Mouse (Mus musculus): ENCODE results near the gene Fkbp6. TPM values are rescaled to one million over a fixed set of nuclear protein-coding genes. Genes with fewer than 3 reads are reported as not detected.
A peak's percentile ranks its signal among the peaks of the same experiment; 100 is the strongest.

Fkbp6 gene
- total RNA-seq, 2 experiments from 2014 or later, result 0.62 TPM; not detected in 1

DNA sequence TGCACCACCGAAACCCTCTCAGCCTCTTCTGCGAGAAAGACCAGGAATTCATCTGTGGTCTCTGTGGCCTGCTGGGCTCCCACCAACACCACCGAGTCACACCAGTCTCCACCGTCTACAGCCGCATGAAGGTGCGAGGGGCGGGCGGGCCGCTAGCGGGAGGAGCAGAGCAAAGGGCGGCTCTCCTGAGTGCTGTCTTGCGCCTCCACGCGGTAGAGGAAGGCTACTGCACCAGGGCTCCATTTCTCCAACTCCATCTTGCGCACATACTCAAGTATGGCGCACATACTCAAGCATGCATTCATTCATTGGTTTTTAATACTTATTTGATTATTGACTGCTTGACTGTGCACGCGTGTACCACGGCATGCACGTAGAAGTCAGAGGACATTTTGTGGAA is 3.7 kb upstream of the Fkbp6 start:
- peak; percentile 61; the same call in 1 of the 2 replicates for ATAC-seq (replicated peaks; ENCODE audit: poor library complexity, severe bottlenecking)

DNA sequence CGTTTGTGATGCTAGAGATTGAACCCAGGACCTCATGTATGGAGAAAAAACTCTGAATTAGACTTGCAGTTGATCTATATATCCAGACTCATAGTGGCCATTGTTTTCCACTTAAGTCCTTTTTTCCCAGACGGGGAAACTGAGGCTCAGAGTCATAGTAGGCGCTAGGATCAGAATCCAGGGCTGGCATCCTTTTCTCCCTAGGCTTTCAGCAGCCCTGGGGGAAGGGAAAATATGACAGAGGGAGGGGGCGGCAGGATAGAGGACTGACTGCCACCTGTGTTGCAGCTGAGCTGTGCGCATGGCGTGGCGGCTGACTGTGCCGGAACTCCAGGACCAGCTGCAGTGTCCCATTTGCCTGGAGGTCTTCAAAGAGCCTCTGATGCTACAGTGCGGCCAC is 3.2 kb upstream of the Fkbp6 start, which contains the start of gene Trim50:
Gene Trim50 (plus strand): TSS at position 301 of the 400 bp plus-strand sequence.
- ATAC-seq (replicated peaks; ENCODE audit: poor library complexity, severe bottlenecking), result no peak

DNA sequence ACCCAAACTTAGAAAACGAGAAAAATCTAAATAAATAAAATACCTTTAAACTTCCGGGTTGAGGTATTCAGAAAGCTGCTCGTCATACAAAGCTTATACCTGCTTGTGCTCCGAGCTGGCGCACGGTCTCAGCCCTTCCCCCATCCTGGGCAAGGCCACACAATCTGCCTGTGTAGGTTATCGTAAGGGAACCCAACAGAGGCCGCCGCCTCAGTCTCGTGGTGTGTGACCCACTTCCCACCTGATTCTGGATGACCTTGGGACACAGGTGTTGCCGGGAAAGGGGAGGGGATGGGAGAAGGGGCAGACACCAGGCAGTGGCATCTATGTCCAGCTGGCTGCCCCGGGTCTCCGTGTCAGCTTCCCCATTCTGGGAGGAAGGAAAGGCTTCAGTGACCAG is 1.8 kb upstream of the Fkbp6 start:
- 0 out of 2 replicates have a peak, but pooled peaks have one; percentile 27 for ATAC-seq (replicated peaks; ENCODE audit: poor library complexity, severe bottlenecking)

DNA sequence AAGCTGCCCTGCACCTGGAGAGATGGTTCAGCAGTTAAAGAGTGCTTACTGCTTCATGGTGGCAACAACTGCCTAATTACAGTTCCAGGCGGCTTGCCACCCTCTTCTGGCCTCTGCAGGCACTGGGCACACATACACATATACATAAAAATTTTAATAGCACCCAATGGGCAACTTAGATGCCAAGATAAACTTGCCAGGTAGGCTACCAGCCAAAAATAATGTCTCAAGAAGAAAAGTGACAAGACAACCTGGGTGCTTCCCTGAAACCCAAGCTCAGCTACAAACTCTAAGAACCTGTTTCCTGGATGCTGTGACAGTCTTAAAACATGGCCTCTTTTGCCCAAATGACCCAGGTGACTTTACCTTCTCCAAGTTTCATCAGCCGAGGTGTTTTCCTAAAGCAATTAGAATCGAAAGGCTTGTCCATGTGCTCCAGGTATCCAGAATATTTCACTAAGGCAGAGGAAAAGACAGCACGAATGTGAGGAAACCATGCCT is 2.3 kb downstream of the Fkbp6 start:
- no peak for ATAC-seq (replicated peaks; ENCODE audit: poor library complexity, severe bottlenecking)

DNA sequence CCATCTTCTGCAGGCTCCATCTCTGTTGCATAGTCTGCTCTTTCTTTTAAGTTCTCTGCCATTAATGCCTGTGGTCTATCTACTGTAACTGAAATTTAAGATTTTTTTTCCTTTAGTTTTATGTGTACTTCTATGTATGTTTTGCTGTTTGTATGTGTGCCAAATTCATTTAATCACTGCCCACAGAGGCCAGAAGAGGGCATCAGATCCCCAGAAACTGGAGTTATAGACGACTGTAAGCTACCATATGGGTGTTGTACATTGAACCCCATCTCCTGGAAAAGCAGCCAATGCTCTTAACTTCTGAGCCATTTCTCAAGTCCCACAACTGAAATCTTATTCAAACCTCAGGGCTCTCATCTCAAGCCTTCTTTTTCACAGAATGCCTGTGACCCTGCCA is 3.4 kb downstream of the Fkbp6 start:
- peak; percentile 58; the same call in 1 of the 2 replicates for ATAC-seq (replicated peaks; ENCODE audit: poor library complexity, severe bottlenecking)

DNA sequence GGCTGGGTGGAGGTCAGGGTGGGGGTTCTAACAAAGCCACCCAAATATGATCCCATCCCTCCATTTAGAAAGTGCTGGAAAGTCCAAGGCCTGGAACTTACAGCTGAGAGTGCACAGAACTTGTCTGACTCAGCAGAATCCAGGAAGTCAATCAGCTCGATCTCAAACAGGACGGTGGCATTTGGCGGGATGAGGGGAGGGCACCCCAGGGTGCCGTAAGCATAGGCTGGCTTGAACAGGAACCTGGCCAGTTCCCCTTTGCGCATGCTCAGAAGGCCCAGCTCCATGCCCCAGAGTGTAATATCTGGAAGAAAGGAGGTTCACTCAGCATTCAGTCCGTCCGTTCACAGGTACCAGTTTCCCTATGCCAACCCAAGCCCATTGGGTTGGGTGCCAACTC is 3.9 kb downstream of the Fkbp6 start:
- peak; percentile 82 for ATAC-seq (replicated peaks; ENCODE audit: poor library complexity, severe bottlenecking)

DNA sequence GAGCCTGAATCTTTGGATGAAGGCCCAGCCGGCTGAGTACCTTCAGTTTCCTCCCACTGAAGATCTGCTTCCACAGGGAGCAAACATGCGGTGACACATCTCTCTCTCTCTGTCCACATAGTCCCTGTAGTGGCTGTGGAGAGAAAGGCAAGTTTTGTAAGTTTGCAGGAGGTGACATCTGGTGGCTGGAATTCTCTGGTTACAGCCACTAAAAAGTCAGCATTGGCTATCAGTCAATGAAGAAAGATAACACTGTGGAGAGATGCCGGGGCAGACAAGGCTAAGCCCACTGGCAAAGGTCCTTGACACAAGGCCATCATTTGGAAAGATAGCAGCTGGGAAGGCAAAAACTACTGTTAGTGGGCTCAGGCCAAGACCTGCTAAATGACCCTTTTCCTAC is 12.3 kb downstream of the Fkbp6 start:
- ATAC-seq (replicated peaks; ENCODE audit: poor library complexity, severe bottlenecking), result no peak

DNA sequence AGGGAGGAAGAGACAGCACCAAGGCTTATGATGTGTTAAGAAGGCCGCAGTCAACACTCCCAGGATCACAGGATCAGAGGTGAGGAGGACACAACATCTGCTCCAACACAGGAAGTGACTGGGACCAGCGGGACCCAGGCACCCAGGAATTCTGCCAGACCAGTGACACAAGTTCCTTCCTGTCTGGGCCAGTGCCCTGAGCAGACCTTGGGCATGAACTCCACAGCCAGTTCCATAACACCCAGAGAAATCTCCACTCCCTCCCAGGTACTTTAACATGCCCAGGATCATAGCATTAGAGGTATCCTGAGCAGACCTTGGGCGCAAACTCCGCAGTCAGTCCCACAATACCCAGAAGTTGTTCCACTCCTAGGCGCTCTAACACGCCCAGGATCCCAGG is 18.7 kb downstream of the Fkbp6 start:
- ATAC-seq (replicated peaks; ENCODE audit: poor library complexity, severe bottlenecking), result no peak

DNA sequence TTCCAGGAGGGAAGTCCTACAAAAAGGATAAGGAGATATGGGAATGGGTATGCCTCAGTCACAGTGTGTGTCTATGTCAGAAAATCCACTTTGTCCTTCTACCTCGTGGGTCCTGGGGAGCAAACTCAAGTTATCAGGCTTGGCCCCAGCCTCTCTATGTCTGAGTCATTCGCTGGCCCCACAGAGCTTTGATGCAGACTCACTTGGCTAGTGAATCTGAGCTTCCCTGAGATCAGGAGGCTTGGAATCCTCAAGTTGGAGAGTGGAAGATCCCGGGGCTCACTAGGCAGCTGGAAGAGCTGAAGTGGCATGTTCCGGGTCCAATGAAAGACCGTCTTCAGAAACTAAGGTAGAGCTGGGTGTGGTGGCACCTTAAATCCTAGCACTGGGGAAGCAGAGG is 19.6 kb downstream of the Fkbp6 start:
- no peak for ATAC-seq (replicated peaks; ENCODE audit: poor library complexity, severe bottlenecking)

DNA sequence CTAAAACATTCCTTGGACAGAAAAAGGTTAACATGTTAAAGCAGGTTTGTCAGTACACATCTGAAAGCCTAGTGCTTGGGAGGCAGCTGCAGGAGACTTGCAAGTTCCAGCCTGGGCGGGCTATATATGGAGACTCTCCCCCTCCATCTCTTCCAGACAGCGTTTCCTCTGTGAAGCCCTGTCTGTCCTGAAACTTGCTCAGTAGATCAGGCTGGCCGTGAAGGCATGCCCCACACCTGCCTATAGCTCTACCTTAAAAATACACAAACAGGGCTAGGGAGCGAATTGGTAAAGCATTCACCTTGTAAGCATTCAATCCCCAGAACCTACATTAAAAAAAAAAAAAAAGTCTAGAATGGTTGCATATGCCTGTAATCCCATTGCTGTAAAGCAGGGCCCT is 20.4 kb downstream of the Fkbp6 start:
- ATAC-seq (replicated peaks; ENCODE audit: poor library complexity, severe bottlenecking), result no peak

DNA sequence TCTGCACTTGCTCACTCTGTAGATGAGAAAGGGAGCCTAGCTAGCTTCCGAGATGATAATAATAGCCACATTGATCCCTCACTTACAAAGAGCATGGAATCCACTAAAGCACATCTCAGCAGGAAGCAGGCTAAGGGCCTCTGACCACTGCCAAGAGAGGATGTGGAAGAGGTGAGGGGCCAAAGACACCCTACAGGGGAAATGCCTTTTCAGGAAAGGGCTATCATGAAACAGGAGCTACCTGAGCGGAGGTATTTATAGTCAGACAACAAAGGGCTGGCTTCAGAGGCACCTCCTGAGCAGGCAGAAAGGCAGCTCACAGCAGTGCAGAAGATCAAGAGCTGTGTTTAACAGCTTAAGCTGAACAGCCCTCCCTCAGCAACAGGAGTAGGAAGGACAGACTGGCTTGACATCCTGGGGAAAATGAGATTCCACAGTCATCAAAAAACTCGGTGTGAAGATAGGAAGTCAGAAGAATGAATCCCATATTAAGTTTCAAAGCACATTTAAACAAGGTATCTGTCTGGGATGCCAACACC is 23.7 kb downstream of the Fkbp6 start:
- no peak for ATAC-seq (replicated peaks; ENCODE audit: poor library complexity, severe bottlenecking)

DNA sequence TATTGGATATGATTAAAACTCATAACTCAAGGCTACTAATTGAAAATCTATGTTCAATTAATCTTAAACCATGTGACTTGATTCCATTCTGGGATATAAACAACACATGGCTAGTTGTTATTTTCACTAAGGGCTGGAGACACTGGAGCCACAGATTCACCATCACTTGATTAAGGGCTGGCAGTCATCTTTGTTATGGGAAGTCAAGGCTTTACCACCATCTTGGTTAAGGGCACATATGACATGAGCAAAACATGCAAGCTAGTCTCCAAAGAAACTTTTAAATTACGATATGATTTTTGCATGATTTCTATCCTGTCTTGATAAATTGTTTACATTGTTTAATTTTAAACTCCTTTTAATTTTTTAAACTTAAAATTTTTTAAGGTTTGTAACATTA is 27.6 kb downstream of the Fkbp6 start:
- ATAC-seq (replicated peaks; ENCODE audit: poor library complexity, severe bottlenecking), result no peak

DNA sequence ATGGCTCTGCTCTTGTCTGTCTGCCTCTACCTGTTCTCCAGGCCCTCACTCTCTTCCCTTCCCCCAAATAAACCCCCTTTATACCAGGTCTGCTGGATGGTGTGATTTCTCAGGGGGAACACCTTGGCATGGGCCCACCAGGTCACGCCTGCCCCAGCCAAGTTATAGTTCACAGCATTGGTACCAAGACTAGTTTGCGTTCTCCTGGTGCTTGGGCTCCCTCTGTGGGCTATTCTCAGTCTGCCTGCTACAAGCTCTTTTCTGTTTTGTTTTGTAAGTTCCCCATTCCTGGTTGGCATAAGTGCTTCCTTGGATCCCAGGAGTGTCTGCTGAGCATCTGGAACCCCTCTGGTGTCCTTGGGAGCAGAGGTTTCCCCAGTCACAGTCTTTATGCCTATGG is 30.0 kb downstream of the Fkbp6 start:
- ATAC-seq (replicated peaks; ENCODE audit: poor library complexity, severe bottlenecking), result no peak

DNA sequence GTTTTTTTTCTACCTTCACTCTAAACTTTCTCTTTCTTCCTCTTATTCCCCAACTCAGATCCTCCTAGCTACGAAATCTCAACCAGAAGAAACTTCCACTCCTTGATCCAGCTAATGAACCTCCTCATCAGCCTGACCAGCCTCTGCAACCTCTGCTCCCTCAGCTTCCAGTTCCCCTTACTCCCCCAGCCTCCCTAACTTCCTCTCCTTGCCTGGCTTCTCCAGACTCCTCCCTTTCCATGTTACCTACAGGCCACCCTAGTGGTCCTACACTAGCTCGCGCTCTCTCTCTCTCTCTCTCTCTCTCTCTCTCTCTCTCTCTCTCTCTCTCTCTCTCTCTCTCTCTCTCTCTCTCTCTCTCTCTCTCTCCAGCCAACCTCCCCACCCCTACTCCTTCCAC is 33.7 kb downstream of the Fkbp6 start:
- peak; percentile 72 for ATAC-seq (replicated peaks; ENCODE audit: poor library complexity, severe bottlenecking)

DNA sequence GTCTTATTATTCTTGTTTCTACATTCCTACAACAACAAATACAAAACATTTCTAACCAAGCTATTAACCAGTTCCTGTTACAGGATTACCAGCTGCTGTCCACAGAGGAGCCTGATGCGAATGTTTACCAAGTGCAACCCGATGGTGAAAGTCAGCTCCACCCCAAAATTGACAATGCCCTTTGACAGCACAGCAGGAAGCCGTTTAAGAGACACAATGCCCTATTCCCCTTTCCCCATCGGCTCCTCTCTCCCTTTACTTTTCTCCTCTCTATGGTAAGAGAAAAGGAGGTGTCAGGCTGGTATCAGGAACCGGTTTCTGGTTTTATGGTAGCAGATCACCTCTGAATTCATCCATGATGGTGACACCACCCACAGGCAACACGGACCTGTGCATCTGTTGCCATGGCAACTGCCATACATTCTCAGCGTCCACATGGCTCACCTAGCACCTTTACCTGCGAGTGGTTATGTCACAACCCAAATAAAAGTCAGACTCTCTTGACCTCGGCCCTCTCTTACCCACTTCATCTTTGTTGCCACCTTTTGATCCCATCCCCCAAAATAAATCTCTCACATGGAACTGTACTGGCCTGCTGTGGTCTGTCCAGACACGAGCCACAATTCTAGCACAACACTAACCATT is 43.4 kb downstream of the Fkbp6 start:
- ATAC-seq (replicated peaks; ENCODE audit: poor library complexity, severe bottlenecking), result no peak

DNA sequence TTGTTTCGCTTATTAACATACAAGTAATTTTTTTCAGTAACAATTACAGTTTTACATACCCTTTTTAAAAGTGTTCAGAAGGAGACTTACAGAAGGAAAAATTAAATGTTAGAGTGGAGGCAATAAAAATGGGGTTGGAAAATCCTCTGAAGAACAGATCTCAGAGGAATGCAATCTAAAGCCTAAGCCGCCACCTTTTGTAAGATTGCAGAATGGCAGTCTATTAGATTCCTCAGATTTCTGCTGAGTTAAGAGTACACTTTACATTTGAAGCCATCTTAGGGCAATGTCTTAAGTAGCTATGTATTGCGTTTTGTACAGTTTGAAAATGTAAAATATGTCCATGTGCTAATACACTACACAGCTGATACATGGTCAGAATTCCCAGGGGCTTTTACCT is 47.4 kb downstream of the Fkbp6 start:
- ATAC-seq (replicated peaks; ENCODE audit: poor library complexity, severe bottlenecking), result no peak

DNA sequence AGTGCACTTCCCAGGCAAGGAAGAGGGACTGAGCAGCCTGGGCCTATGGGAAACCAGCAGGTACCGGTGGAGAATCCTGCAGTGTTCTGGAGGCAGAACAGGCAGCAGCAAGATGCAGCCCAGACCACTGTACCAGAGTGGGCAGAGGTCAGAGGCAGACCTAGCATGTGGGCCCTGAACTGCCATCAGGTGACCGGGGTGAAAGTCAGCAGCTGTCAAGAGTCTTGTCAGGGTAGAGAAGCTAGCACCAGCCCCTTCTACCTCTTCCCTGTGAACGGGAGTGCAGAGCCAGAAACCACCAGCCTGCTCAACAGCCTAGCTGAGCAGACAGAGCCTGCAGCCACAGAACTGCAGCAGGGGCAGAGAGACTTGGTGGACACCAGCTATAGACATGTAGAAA is 47.9 kb downstream of the Fkbp6 start:
- ATAC-seq (replicated peaks; ENCODE audit: poor library complexity, severe bottlenecking), result no peak

DNA sequence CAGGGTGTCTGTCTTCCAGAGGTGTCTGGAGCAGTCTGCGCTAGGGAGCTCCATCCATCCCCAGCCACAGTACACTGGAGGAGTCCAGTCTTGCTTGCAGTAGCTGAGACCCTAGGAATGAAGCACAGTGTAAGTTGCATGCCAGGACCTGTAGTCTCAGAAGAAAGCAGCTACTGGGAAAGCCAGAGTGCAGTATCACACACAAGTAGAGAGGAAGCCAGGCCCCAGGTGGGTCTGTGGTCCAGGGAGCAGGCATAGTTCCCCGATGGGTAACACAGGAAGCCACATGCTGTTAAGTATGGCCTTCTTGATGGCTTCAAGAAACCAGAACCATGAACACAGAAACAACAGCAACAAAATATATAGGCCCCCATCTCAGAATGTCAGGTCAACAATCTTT is 57.8 kb downstream of the Fkbp6 start:
- ATAC-seq (replicated peaks; ENCODE audit: poor library complexity, severe bottlenecking), result no peak

DNA sequence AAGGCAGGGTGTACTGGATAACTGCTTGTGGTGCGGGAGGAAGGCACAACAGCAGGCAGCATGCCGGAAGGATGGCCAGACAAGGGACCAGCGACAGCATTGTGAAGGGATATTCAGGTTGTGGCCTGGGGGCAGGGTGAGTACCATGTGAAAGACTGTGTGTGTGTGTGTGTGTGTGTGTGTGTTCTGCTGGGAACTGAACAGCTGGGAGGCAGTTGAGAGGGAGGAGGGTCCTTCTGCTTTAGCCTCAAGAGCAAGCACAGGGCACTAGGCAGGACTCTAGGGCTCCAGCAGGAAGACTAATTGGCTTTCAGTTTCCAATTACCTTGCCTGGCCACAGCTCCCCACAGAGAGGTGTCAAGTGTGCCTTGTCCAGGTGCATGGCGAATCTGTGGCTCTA is 58.7 kb downstream of the Fkbp6 start:
- no peak for ATAC-seq (replicated peaks; ENCODE audit: poor library complexity, severe bottlenecking)

DNA sequence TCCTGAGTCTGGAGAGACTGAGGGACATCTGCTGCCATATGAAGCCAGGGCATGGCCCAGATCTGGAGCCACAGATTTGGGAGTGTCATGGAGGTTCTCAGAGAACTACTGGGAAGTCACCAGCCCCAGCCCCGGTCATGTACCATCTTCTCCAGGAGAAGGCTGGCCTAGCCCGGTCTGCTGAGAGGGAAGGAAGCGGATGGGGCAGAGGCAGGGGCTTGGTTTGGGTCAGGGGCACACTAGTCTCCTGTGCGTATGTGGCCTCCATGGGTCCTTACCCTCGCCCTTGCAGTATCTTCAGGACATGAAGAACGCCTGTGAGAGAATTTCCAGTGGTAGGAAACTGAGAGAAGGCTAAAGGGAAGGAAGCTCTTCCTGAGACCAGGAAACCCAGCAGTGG is 59.1 kb downstream of the Fkbp6 start:
- ATAC-seq (replicated peaks; ENCODE audit: poor library complexity, severe bottlenecking), result no peak

DNA sequence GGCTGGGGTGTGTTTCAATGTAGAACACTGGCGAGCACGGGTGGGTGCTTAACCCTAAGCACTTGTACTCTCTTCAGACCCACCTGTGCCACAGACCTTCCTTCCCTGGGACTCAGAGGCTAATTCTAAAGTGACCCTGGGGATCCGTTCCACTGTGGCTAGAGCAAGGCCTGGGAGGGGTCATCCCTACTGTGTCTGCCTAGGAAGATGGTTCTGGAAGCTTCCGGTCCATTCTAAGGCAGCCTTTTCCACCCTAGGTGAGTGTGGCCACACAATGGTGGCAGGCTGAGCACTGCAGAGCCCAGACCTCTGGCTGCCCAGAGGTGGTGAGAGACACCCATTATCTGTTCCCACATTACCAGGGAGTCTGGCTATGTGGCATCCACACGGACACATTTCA is 62.9 kb downstream of the Fkbp6 start:
- no peak for ATAC-seq (replicated peaks; ENCODE audit: poor library complexity, severe bottlenecking)

DNA sequence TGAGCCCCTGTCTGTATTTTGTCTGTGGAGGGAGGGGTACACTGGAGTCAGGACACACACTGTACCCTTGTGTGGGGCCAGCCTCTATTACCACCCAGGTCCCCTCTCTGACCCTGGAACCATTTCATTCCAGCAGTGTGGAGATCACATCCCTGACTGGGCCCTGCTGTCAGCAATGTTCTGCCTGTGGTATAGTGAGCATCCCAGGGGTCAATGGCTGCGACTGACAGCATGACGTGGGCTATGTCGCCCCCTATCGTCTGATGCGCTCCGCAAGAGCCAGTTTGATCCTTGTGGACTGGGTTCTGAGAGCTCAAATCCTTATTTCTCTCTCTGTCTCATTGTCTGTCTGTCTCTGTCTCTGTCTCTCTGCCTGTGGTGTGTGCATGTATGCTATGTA is 63.7 kb downstream of the Fkbp6 start:
- peak; percentile 87 for ATAC-seq (replicated peaks; ENCODE audit: poor library complexity, severe bottlenecking)

Measured in granulocyte monocyte progenitor cell, adult 5-6 weeks (primary cell).